Mouse (Mus musculus) gastrocnemius, adult 8-10 months (tissue): ENCODE data around the gene Ablim1. TPM values are rescaled to one million over a fixed set of nuclear protein-coding genes. Genes with fewer than 3 reads are reported as not detected.
A peak's percentile ranks its signal among the peaks of the same experiment; 100 is the strongest.

Source experiments
- DNase-seq, 2 experiments: peaks; one replicate each; pipeline ENCODE4 v3.0.0; 2022; ENCODE audit warnings: low spot score in 2 of 2
- total RNA-seq, 4 experiments: library from RNA; stranded (reverse); gene quantifications; 2 replicates each; pipeline ENCODE4 v1.2.4; 2022

Ablim1 gene
- total RNA-seq, 4 experiments from 2014 or later: 37.8 to 51.1 (median 48.1) TPM

- no peak for DNase-seq
Measured at GRCm38 (mm10) chr19:57129729-57130128, 185.0 kb downstream of the Ablim1 start.

GRCm38 (mm10) chr19:57128037-57128436, 186.7 kb downstream of the Ablim1 start:
- DNase-seq: no peak

- no peak for DNase-seq
Measured at GRCm38 (mm10) chr19:57127523-57127922, 187.2 kb downstream of the Ablim1 start.

- no peak for DNase-seq
Measured at GRCm38 (mm10) chr19:57126950-57127349, 187.8 kb downstream of the Ablim1 start.

GRCm38 (mm10) chr19:57124906-57125305, 189.8 kb downstream of the Ablim1 start:
- DNase-seq: no peak

- no peak for DNase-seq
Measured at GRCm38 (mm10) chr19:57124138-57124519, 190.6 kb downstream of the Ablim1 start.

GRCm38 (mm10) chr19:57123503-57124137, 191.1 kb downstream of the Ablim1 start:
- DNase-seq: no peak

- no peak for DNase-seq
Measured at GRCm38 (mm10) chr19:57122261-57122660, 192.5 kb downstream of the Ablim1 start.

GRCm38 (mm10) chr19:57121036-57121435, 193.7 kb downstream of the Ablim1 start:
- no peak for DNase-seq

- no peak for DNase-seq
Measured at GRCm38 (mm10) chr19:57119661-57120060, 195.1 kb downstream of the Ablim1 start.

- DNase-seq: peak in 1 of 2 experiments; percentile 54
Measured at GRCm38 (mm10) chr19:57118785-57119565, 195.7 kb downstream of the Ablim1 start.

GRCm38 (mm10) chr19:57117751-57118150, 197.0 kb downstream of the Ablim1 start:
- DNase-seq: no peak

- DNase-seq: no peak
Measured at GRCm38 (mm10) chr19:57116871-57117501, 197.7 kb downstream of the Ablim1 start.

- DNase-seq: no peak
Measured at GRCm38 (mm10) chr19:57115670-57116069, 199.0 kb downstream of the Ablim1 start.

- DNase-seq: no peak
Measured at GRCm38 (mm10) chr19:57114951-57115350, 199.8 kb downstream of the Ablim1 start.

GRCm38 (mm10) chr19:57113975-57114374, 200.7 kb downstream of the Ablim1 start:
- DNase-seq: no peak

GRCm38 (mm10) chr19:57112816-57113406, 201.8 kb downstream of the Ablim1 start:
- DNase-seq: no peak

- DNase-seq: no peak
Measured at GRCm38 (mm10) chr19:57112231-57112815, 202.4 kb downstream of the Ablim1 start.

- DNase-seq: no peak
Measured at GRCm38 (mm10) chr19:57111301-57111700, 203.4 kb downstream of the Ablim1 start.

GRCm38 (mm10) chr19:57109620-57110019, 205.1 kb downstream of the Ablim1 start:
- no peak for DNase-seq

GRCm38 (mm10) chr19:57106513-57106912, 208.2 kb downstream of the Ablim1 start:
- no peak for DNase-seq

- no peak for DNase-seq
Measured at GRCm38 (mm10) chr19:57106031-57106430, 208.7 kb downstream of the Ablim1 start.
